Comparison of ENCODE assay signal across 9 mouse cellular contexts in genomic region chr17:33493065-33493464, GRCm38 (mm10). TPM values are rescaled to one million over a fixed set of nuclear protein-coding genes. Genes with fewer than 3 reads are reported as not detected.
DNase-seq lines count a peak whose midpoint lies in the region; ATAC-seq and TF ChIP-seq lines count a peak whose summit lies in the region.
"Had no signal": no experiment of that assay in that cellular context is flagged by ENCODE, and none has a peak within 500 bp of the region (broad histone marks: within the 10 kb centered on the region; RNA-seq: fewer than 3 reads in every experiment).

No protein-coding gene starts in this region.

- no peak overlapping the region for H3K4me2 ChIP-seq in heart, embryonic 11.5 days
- H3K4me2 ChIP-seq in intestine, embryonic 16.5 days (ENCODE audit: low read depth, low read length), result no peak overlapping the region

- CTCF ChIA-PET in Patski (lab: Charles Lee), result interaction anchor here (1.1 to 1.2 kb wide), 2 partner anchors 10 to 17 kb away, joined by 3 to 6 read pairs; no protein-coding TSS in a partner anchor

- H3K4me3 ChIP-seq in heart, embryonic 11.5 days (ENCODE audit: low read depth, low read length), result no peak overlapping the region
- H3K4me3 ChIP-seq in intestine, embryonic 16.5 days (ENCODE audit: low read length), result no peak overlapping the region

- no peak overlapping the region for H3K27ac ChIP-seq in heart, embryonic 11.5 days (ENCODE audit: low read depth, low read length)
- no peak overlapping the region for H3K27ac ChIP-seq in intestine, embryonic 16.5 days (ENCODE audit: low read length)
- H3K27ac ChIP-seq: macrophage had no signal

- DNase-seq in heart, adult 11 months, result peak; percentile 85
- DNase-seq in A20 (ENCODE audit: low read depth, low spot score) (peak; percentile 64), Patski (ENCODE audit: low read depth, low spot score) (no peak)
- DNase-seq in lung, postnatal 36 days, result peak; percentile 73
- DNase-seq in thymus, postnatal 25 days, result peak; percentile 71

- peak; percentile 76 for TF ChIP-seq CTCF in Patski (IDR thresholded peaks at IDR 0.05)

- H3K4me1 ChIP-seq in heart, embryonic 11.5 days (ENCODE audit: control insufficient read depth, insufficient read depth, low read length), result no peaks in the 10 kb centered on the region
- H3K4me1 ChIP-seq in intestine, embryonic 16.5 days (ENCODE audit: control insufficient read depth, insufficient read depth, low read length), result no peaks in the 10 kb centered on the region

- no peaks in the 10 kb centered on the region for H3K27me3 ChIP-seq in heart, embryonic 11.5 days (ENCODE audit: control insufficient read depth, insufficient read depth, low read length)
- no peaks in the 10 kb centered on the region for H3K27me3 ChIP-seq in Patski
- no peaks in the 10 kb centered on the region for H3K27me3 ChIP-seq in intestine, embryonic 16.5 days (replicated peaks; ENCODE audit: control insufficient read depth, insufficient read depth, low read length)

- no peaks in the 10 kb centered on the region for H3K9me3 ChIP-seq in heart, embryonic 11.5 days (replicated peaks; ENCODE audit: control insufficient read depth, low read length)
- H3K9me3 ChIP-seq in intestine, embryonic 16.5 days (ENCODE audit: control insufficient read depth, low read length), result no peaks in the 10 kb centered on the region

- 59% methylated on average over 6 of the region's 6 CpGs for WGBS in heart, embryonic 11.5 days (ENCODE audit: insufficient replicate concordance)
- 68% methylated on average over 6 of the region's 6 CpGs for WGBS in intestine, embryonic 16.5 days

- H3K36me3 ChIP-seq in heart, embryonic 11.5 days (ENCODE audit: control insufficient read depth, insufficient read depth, low read length), result no peaks in the 10 kb centered on the region
- no peaks in the 10 kb centered on the region for H3K36me3 ChIP-seq in intestine, embryonic 16.5 days (ENCODE audit: control insufficient read depth, insufficient read depth, low read length)

- POLR2A ChIA-PET in Patski (lab: Charles Lee), result no interaction called here

- ATAC-seq in heart, embryonic 11.5 days (replicated peaks; ENCODE audit: insufficient number of reproducible peaks, low FRiP score, low TSS enrichment), result no peak
- ATAC-seq in Patski, result no peak
- peak; percentile 89 for ATAC-seq in granulocyte monocyte progenitor cell, adult 5-6 weeks (replicated peaks; ENCODE audit: poor library complexity, severe bottlenecking)
- no peak for ATAC-seq in intestine, embryonic 16.5 days

- no peak overlapping the region for H3K9ac ChIP-seq in heart, embryonic 11.5 days (ENCODE audit: low read depth, low read length)
- H3K9ac ChIP-seq in intestine, embryonic 16.5 days (ENCODE audit: low read depth, low read length), result no peak overlapping the region

- in situ Hi-C loops in Patski (cut with MboI; ENCODE audit: low pct_unique_long_range_greater_than_20kb), result no loop called here

RNA-seq across cellular contexts. Expression of gene Adamts10, which starts 30.9 kb away (rescaled TPM):
- 36.4 and 41.9 TPM in 2 replicates for polyA plus RNA-seq in heart, embryonic 11.5 days (2014; fragmentation: Nextera tagmentation; extraction: Ambion mirVana)
- 15.4 TPM for polyA plus RNA-seq in Patski (2021)
- total RNA-seq in granulocyte monocyte progenitor cell, adult 5-6 weeks (2014; fragmentation: Nextera tagmentation), result 36.8 and 48.4 TPM in 2 replicates
- 18.3 and 19.7 TPM in 2 replicates for total RNA-seq in granulocyte monocyte progenitor cell, adult 5-6 weeks (2017)
- polyA plus RNA-seq in intestine, embryonic 16.5 days (2015; fragmentation: Nextera tagmentation; extraction: Ambion mirVana), result 33.1 and 35.8 TPM in 2 replicates
